Mouse (Mus musculus) kidney, adult 2 months (tissue): ENCODE measurements at regions not wholly inside any gene's neighbourhood (a gene's known extent, or its start where the extent isn't known, plus 50 kb on each side); places are given as distances from the start of the nearest gene placed in this dataset.

Source experiments
- CTCF ChIP-seq: fragments of 200-500 bp; conservative IDR thresholded peaks from 2 replicates; pipeline ENCODE4 v1.5.1; 2011; ENCODE audit warnings: low read depth, mild to moderate bottlenecking, control low read depth, low read length, moderate library complexity, mixed read lengths; ENCODE audit not compliant: insufficient read depth, insufficient read length
- POLR2A ChIP-seq: fragments of 200-500 bp; IDR thresholded peaks from one replicate; pipeline ENCODE4 v1.6.1; 2011; ENCODE audit warnings: low read depth, low read length, control low read depth

DNA sequence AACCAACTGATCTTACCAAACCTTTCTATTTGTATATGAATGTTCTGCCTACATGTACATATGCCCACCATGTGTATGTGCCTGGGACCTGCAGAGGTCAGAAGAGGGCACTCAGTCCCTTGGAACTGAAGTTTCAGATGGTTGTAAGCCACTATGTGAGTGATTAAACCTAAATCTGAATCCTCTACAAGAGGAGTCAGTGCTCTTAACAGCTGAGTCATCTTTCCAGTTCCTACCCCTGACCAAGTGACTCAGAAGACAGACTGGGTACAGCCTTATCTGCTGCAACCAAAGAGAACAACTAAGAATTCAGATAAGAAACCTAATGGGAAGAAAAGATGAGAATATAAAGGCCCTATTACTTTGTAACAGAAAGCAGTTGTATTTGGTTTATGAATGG is 317.9 kb downstream of the Pax3 start:
- no peak for TF ChIP-seq POLR2A
- TF ChIP-seq CTCF = no peak
